Mouse (Mus musculus): Measurements from ENCODE around the gene Nhlh2.

The Nhlh2 gene

DNA sequence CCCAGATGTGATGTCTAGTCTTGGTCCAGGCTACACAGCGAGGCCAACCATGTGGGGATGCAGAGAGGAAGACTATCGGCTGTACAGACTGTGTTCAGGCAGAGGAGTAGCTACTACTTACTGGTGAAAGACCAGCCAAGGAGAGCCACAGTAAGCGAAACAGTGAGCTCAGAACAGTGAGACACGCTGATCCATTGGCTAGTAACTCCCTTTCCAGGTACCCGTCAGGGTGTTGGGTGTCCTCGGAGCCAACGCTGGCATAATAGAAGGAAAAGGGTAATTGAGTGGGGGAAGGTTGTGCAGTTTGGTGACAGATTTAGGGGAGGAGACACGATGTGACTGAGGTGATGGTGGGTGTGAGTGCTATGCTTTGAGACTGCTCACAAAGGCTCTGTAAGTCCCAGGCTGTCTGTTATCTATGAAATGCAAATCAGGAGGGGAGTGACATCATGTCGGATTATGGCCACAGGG, 15.1 kb downstream of the Nhlh2 start:
- no peak for DNase-seq (ENCODE audit: low read depth, low spot score)

- DNase-seq (ENCODE audit: low read depth, low spot score) = no peak
Measured at GRCm38 (mm10) chr3:102025659-102026058, 15.8 kb downstream of the Nhlh2 start.

DNA sequence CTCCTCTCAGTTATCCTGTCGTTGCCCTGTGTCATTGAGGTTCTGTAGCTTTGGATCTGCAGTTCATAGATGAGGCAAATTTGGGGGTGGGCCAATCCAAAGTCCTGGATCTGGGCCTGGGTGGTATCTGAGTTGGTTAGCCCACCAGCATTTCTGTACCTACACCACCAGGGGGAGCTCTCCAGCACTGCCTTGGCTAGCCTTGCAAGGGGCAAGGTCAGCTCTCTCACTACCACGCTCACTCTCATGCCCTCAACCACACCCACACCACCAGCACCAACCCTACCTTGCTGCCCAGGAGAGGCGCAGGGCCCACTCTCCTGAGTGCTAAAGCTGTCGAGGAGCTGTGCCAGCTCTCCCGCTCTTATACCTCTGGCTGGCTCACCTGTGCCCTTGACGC, 18.0 kb downstream of the Nhlh2 start:
- DNase-seq (ENCODE audit: low read depth, low spot score) = peak; percentile 75

DNA sequence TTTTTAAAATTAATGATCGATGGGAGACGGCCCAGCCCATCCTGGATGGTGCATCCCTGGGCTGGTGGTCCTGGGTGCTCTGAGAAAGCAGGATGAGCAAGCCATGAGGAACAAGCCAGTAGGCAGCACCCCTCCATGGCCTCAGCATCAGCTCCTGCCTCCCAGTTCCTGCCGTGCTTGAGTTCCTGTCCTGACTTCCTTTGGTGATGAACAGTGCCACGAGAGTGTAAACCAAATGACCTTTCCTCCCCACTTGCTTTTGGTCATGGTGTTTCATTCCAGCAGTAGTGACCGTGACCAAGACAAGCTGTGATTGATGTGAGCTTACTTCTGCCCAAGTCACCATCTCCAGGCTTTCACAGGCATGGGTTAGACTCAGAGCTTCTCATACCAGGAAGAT, 27.9 kb downstream of the Nhlh2 start:
- no peak for DNase-seq (ENCODE audit: low read depth, low spot score)

DNA sequence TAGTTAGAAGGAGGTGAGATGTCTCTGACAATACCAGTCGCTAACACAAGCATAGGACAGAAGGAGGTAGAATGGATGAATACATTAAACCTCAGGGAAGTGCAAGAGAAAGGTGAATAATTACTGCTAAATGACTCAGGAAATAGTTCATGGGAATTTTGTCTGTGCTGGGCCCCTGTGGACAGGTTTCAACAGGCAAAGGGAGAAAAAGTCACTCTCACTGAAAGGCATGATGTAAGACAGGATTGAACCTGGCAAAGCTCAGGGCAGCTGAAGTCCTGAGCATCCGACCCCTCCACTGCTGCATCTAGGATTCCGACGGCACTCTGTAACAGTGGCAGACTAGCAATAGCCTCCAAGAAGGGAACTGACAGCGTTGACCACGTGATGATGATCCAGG, 28.7 kb downstream of the Nhlh2 start:
- DNase-seq (ENCODE audit: low read depth, low spot score) = no peak

DNA sequence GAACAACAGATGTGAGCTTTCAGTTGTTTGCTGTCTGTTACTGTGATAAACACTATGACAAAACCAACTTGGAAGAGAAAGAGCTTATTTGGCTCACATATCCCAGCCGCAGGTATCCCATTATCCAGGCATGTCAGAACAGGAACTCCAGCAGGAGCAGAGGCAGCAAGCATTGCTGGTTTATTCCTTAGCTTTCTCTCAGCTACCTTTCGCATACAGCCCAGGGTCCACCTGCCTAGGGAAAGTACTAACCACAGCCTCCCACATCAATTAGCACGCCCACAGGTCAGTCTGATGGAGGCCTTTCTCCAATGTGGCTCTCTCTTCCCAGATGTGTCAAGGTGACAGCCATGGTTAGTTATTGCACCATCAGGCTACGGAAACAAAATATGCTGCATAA, 31.8 kb downstream of the Nhlh2 start:
- DNase-seq (ENCODE audit: low read depth, low spot score) = no peak

DNA sequence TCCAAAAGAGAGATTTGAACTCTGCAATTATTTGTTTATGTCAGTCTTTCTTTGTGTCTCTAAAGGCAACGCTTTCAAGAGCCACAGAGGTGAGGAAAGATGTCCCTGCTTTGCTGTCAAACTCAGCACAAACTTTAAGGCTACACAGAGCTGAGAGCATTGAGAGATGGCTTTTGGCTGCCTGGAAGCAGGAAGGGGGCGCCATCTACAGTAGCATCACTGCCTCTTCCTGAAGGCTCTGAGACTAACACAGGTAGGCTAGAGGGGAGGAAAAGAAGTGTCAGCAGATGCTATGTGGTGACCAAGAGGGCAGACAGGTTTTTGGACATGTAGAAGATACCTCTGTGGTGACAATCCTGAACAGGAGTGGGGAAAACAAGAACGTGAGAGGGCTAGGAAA, 35.2 kb downstream of the Nhlh2 start:
- no peak for DNase-seq (ENCODE audit: low read depth, low spot score)

GRCm38 (mm10) chr3:102047532-102047931, 37.7 kb downstream of the Nhlh2 start:
- DNase-seq (ENCODE audit: low read depth, low spot score) = no peak

DNA sequence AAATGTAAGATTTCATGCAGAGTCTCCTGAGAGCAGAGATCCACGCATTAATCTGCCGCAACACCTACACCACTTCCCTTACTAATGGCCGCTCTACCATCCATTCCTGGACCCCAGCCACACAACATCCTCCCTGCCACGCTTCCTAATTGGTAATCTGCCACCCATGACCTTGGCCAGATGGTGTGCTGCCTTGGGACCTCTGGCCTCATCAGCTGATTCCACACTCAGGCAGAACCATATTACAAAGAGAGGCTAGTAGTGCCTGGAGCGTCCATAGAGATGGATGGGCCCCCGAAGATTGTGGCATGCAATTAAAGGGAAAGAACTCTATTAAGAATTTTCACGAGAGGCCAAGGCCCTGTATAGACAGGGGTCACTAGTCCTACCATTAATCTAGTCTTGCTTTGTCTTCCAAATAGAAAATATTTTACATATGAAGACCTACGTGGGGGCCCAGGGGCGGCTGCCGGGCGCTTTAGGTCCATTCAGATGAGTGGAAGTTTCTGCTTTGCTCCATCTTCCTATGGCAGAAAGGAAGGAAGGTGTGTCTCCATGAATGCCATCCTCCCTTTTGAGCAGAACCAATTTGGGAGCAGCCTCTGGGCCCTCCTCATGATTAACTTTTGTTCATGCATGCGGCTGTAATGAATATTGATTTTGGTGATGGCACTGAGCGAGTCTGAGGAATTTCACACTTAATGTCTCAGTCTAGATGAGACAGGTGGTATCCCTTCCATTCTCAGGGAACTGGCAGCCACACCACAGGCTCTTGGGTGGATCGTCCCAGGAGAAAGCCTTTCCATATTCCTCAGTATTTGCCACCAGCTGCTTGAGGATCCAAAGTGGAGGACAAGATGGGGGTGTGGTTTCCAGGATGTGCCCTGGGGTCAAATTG, 39.6 kb downstream of the Nhlh2 start:
- peak; percentile 69 for DNase-seq (ENCODE audit: low read depth, low spot score)

DNA sequence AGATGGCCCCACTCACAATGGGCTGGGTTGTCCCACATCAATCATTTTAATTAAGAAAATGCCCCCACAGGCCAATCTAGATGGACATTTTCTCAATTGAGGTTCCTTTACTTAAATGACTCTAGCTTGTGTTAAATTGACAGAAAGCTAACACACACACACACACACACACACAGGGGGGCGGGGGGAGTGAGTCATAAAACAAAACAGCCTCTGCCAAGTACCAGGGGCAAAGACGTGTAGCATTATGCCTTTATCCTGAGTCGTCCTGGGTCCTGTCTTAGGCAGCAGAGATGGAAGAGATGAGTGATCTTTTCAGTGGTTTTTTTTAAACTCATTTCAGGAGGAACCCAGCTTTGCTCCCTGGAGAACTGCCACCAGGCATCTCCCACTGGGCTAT, 42.2 kb downstream of the Nhlh2 start:
- DNase-seq (ENCODE audit: low read depth, low spot score) = no peak

DNA sequence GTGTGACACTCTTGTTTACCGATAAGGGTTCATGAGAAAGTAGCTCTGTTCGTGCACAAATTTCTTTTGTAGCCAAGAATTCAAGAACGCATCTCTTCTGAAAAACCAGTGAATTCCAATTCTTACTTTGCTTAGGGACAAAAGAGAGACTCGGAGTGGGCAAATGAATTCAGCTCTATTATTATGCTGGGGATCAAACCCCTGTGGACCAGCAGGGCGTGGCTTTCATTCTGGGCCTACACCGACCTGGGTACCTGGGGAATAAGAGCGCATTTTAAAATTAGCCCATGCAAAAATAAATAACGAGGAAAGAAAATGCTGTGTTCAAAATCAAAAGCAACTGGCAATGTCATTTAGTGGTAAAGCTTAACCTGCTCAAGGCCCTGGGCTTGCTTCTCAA, 43.4 kb downstream of the Nhlh2 start:
- DNase-seq (ENCODE audit: low read depth, low spot score) = peak; percentile 62

- peak; percentile 43 for DNase-seq (ENCODE audit: low read depth, low spot score)
Measured at GRCm38 (mm10) chr3:102055878-102056277, 46.0 kb downstream of the Nhlh2 start.

- DNase-seq (ENCODE audit: low read depth, low spot score) = peak; percentile 58
Measured at GRCm38 (mm10) chr3:102060065-102060464, 50.2 kb downstream of the Nhlh2 start.

GRCm38 (mm10) chr3:102061923-102062670, 52.2 kb downstream of the Nhlh2 start:
- peak; percentile 90 for DNase-seq (ENCODE audit: low read depth, low spot score)

- no peak for DNase-seq (ENCODE audit: low read depth, low spot score)
Measured at GRCm38 (mm10) chr3:102062671-102063010, 52.8 kb downstream of the Nhlh2 start.

- peak; percentile 37 for DNase-seq (ENCODE audit: low read depth, low spot score)
Measured at GRCm38 (mm10) chr3:102063273-102064120, 53.6 kb downstream of the Nhlh2 start.

DNA sequence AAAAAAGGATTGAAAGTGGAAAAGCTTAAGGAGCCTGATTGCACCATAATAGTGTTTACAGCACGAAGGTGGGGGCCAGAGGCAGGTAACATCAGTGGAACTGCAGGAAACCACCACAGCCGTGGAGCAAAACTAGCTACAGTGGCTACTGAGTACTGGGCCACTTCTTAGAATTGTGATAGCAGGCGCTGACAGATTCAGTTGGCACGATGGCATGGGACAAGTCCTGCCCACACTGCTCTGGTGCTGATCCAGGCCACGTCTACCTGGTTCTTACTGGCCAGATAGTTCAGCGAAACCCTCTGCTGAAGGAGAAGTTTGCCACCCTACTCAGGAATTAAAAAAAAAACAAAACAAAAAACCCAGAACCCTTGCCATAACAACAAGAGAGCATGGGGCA, 54.7 kb downstream of the Nhlh2 start:
- DNase-seq (ENCODE audit: low read depth, low spot score) = no peak
